Mouse (Mus musculus) kidney, postnatal 10 days (tissue): Measurements from ENCODE around the gene Dcun1d4.
A peak's percentile ranks its signal among the peaks of the same experiment; 100 is the strongest.

Experiments
- DNase-seq: peaks from one replicate; pipeline ENCODE4 v3.0.0; 2021; ENCODE audit warnings: mixed read lengths

Gene Dcun1d4

GRCm38 (mm10) chr5:73500867-73501440, 20.2 kb downstream of the Dcun1d4 start:
- peak; percentile 60 for DNase-seq

DNA sequence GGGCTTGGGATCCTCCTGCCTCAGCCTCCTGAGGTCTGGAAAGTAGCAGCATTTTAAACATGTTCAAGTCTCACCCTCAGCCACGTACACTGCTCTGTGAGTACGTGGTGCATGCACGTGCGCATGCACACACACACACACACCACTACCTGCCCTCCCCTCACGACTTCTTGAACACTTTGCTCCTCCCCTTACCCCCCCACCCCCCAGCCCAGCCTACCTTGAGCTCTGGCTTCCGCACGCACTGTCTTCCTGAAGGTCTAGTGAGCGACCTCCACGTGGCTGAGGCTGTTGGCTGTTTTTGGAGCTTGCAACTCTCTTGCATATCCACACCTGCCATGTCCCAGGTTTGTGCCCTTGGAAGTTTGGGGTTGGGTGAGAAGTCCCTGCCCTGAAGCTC, 21.6 kb downstream of the Dcun1d4 start:
- no peak for DNase-seq

DNA sequence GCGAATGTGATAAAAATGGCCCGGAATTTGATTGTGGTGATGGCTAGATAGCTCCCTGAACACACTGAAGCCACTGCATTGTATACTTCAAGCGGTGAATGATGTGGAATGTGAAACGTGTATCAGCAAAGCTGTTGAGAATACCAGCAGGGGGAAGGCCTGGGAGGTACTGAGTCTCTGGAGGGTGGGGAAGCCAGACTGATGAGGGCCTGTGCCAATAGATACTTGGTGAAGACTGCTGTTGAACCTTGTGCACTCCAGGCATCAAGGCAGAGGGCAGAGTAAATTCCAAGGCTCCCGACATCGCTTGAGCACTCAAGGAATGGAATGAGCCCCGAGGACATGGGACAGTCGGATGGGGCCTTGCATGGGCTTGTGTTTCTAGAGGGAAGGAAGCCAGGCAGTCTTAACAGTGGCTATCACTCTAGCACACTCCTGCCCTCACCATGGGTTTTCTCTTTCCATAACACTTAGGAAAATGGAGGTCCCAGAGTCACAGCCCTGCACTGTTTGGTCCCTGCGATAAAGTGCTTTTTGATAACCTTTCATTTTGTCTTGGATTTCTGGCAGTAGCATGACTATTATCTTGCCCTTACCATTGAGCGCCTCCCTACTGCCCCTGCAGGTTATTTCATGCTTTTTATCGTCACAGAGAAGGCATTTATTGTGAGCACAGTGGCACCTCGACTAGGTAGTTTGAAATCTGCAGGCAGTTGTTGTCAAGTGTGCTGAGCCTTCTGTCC, 22.4 kb downstream of the Dcun1d4 start:
- DNase-seq: no peak

GRCm38 (mm10) chr5:73511074-73511473, 30.3 kb downstream of the Dcun1d4 start:
- no peak for DNase-seq

DNA sequence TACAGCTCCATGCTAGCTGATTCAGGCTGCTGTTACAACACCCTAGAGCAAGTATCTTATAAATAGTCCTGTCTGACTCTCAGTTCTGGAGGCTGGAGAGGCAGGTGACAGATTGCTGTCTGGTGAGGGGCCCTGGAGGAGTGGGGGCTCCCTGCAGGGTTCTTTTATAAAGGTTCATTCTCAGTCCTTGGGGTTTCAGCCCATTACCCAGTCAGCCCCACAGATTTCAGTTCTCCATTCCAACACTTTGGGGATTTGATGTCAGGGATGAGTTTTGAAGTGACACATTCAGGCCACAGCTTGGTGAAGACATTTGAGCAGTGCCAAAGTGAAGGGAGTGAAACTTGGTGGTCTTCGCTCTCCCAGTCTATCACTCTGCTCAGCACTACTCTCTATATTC, 31.4 kb downstream of the Dcun1d4 start:
- DNase-seq: no peak

DNA sequence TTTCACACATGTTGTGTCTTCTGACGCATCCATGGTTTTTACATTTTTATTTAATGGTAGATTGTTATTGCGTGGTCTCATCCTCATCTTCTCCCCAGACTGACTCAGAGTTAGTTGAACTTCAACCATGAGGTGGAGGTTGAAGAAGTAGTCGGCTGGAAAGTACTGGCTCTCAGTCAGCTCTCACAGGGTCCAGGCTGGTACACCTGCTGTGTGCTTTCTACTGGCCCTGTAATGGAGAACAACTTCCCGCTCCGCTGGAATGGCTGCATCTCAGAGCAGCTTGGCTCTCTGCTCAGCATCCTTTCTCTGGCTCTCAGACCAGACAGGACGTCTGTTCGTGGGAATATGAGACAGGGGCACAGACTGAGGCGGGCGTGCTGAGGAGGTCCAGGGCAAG, 31.9 kb downstream of the Dcun1d4 start:
- DNase-seq: peak; percentile 55

- DNase-seq: no peak
Observed at GRCm38 (mm10) chr5:73514202-73514601, 33.4 kb downstream of the Dcun1d4 start.

DNA sequence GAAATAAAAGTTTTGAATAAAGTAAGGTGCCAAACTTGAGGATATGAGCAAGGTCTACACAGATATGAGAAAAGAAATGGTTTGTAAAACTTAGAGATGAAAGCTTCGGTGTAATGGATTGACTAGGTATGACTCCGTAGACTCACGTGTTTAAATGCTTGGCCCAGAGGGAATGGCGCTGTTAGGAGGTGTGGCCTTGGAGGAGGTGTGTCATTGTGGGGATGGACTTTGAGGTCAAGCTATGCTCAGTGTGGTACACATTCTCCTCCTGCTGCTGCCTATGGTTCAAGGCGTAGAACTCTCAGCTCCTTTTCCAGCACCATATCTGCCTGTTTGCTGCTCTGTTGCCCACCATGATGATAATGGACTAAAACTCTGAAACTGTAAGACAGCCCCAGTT, 36.5 kb downstream of the Dcun1d4 start:
- DNase-seq: no peak

DNA sequence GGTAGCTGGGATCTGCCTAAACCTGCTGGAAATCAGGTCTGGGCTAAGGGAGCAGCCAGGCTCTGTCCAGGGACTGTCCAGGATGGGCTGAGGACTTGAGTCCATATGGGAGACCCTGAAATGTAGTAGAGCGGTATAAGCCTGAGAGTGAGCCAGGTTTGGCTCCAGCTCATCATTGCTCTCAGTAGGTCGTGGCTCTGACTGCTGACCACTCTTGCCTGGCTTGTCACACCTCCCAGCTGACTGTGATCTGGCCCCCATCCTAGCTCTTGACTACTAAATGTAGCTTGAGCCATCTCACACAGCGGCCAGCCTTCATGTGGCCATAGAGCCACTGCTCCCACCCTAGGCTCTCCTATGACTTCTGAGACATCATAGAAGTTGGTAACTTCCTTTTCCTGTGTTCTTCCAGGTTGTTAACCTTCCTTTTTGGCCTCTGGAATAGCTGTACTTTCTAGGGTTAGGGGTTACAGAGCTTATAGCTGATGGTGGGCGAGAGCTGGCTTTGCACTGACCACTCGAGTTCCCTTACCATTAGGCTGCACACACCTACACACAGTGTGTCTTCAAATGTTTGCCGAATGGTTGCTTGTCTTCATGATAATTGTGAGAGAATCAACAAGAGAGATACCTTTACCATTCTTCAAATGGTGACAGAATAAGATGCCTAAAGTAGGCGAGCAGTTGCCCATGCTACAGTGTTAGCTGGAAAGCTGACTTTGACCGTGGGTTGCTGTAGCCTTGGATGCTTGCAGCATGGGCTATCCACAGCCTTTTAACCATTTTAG, 37.8 kb downstream of the Dcun1d4 start:
- no peak for DNase-seq

DNA sequence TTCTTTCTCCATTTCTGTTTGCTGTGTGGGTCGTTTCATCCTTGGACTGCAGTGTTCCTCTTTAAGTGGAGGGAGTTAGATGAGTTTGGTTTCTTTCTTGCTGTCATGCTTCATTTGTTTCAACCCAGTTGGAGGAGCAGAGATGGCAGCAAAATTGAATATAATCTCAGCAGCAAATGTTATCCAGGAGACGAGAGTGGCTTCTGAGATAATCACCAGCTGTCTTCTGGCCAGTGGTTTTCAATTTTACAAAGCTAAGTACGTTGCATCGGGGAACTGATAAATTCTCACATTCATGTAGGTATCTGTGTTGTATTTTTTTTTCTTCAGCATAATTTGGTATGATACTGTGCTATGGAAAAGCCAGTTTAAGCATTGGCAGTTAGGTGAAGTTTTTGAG, 40.0 kb downstream of the Dcun1d4 start:
- no peak for DNase-seq

DNA sequence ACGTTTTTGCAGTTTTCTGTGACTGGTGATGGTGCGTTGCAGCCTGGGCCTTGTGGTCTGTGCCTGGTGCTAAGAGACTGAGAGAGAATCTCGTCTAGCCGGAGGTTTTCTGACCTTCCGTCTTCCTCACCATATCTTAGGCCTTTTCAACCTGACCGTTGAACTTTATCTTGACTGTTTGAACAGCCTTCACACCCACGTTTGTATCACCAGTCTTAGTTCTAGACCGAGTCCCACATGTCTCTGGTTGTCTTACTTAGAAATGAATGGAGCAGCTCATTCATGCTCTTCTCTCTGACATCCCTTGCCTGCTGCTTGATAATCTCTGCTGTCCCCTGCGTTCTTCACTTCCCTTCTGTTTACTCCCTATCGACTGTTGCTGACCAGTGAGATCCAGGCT, 42.4 kb downstream of the Dcun1d4 start:
- no peak for DNase-seq

DNA sequence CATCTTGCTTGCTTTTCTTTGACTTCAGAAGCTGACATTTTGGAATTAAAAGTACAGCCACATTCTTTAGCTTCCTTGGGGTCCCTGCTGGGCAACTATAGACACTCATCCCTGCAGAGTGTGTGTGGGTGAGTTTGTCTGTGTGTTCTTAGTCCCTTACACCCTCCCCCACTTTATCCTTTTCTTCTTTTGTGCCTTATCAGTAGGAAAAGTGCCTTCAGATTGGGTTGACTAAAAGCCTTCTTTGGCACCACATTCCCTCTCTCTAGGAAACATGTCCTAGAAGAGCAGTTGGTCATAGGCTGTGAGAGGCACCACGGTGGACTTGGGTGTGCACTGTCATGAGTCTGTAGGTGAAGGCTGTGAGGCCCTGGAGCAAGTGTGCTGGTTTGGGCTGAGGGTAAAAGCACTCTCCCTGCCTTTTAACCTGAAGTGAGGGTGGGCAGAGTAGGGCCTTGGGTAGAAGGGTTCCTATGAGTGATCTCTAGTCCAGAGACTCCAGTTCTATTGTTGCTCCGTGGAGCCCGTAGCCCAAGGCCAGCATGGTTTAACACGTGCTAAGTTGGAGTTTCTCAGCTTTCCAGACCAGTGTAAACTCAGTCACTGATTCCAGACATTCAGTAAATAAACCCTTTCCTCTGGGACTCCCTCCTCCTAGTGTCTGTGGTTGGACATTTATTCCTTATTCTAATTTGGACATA, 43.6 kb downstream of the Dcun1d4 start:
- no peak for DNase-seq

DNA sequence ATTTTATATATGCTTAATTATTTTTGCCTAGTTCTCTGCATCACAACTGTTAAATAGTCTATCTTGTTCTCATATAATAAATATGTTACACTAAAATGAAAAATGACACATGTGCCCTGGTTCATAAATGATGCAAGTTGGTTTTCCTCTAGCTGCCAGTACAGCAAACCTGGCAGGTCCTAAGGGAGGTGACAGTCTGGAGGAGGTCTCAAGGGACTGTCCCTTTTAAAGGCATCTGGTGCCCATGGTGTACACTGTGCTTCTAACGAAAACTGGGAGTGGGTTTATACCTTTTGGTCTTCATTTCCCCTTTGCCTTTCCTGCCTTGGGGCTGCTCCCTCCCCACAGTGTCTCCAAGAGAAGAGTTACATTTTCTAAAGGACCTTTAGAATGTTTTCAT, 51.4 kb downstream of the Dcun1d4 start:
- DNase-seq: no peak

DNA sequence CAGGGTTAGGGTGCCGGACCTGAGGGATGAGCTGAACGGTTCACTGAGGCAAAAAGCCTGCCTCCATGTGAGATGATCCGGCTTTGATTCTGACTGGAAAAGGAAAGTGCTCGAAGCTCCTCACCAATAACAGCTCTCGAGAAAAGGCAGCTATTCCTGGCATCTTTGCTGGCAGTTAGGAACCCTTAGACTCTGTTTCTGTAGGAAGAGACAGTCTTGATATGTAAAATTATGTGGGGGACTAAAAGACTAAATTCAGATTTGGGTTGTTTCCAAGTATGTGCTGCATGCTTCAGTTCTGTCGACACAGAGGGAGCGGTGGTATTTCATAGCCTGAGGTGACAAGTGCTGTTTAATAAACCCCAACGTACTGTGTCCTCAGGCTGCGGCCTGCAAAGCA, 52.1 kb downstream of the Dcun1d4 start:
- DNase-seq: no peak

GRCm38 (mm10) chr5:73537669-73538068, 56.9 kb downstream of the Dcun1d4 start:
- DNase-seq: no peak

DNA sequence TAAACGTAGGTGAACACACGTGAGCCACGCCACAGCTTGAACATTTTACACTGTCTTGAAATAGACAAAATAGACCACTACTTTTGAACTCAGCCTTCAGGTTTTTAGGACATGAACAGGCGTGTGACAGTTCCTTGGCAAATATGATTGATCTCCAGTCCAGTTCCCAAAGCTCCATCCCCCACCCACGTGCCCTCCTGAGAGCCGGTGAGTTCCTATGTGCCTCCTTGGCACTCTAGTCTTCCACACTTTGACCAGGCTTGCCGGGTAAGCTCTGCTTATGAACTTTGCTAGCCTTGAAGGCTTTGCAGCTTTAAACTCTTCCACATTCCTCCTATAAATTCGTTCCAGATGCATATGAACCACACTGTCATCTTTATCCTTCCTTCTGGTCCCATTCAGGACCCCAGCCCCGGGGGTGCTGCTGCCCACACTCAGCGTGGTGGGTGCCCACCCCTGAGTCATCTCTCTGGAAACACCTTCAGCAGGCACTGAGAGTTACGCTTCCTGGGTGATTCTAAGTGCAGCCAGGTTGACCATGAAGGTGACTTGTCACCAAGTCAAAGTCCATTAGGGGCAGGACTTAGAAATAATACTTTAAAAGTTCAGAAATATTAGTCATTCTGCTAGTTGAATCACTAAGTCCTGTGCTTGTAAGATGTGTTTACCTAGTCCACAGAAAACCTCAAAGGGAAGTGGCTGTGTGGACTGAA, 57.9 kb downstream of the Dcun1d4 start:
- no peak for DNase-seq

DNA sequence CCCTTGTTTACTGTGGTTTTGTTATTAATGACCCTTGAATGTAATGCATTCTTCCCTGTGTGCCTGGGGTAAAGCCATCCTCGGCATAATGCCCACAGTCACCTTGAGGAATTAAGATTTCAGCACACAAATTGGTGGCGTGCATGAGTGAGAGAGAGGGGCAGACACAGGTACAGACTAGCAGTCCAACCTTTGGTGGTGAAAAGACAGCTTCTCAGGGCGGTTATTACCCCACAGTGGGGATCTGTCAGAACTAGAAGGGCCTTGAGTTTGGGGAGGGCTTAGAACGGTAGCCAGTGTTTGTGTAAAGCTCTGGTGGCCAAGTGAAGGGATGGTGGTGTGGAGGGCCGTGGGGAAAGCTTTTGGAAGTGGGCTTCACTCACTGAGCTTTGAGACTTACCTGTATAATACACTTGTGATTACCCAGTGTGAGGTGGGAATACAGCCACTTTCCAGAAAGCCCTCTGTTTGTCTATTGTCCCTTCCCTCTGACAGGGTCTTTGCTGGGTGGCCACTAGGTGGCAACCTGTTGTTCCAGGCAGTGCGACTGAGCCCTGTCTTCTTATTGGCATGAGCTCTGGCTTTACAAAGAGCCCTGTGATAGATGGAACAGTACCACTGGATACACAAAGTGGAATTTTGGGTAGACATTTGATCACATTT, 59.2 kb downstream of the Dcun1d4 start:
- DNase-seq: peak; percentile 76

DNA sequence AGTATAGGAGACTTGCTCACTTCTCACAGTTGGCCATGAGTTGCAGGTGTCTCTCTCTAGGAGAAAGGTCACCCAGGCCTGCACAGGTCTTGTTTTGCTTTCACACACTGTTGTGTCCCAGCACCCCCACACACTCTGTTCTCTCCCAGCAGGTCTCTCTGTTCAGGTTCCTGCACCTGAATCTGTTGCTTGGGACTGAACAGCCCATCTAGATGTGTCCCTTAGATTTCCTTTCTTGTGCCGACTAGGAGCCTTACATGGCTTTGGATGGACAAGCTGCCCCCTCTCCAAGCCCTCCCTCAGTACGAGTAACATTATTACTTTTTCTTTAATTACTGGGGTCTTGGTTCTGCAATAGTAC, 59.7 kb downstream of the Dcun1d4 start:
- DNase-seq: no peak

- no peak for DNase-seq
Observed at GRCm38 (mm10) chr5:73544111-73544753, 63.4 kb downstream of the Dcun1d4 start.

DNA sequence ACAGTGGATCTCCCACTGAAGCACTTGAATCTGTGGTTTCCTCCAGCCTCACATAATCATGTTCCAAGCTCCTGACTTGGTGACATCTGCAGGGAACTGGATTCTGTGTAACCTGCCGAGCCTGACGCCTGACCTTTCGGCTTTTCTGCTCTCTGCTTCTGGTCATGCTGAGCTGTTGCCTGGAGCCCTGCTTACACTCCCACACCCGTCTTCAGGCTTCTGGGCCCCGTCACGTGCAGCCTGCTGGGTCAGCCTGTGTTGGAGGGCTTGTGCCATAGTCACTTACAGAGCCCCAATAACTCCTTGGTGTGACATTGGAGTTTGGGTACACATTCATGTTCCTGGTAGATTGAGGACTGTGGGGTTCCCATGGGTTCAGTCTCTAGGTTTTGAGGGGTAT, 64.8 kb downstream of the Dcun1d4 start:
- DNase-seq: no peak

- no peak for DNase-seq
Observed at GRCm38 (mm10) chr5:73547252-73547651, 66.5 kb downstream of the Dcun1d4 start.

- DNase-seq: no peak
Observed at GRCm38 (mm10) chr5:73548237-73548636, 67.4 kb downstream of the Dcun1d4 start.
